Mouse (Mus musculus): Measurements from ENCODE around the gene Vat1.

The Vat1 gene

Small RNAs within 50 kb of the gene (microRNA-seq; reads per million reads assigned to microRNA genes)
- 0.11 to 0.62 reads per million in 2 experiments for gene Mir6929
